In genomic region chr1:36555798-36556395, GRCm38 (mm10) we compare ENCODE assay signal across 7 mouse cellular contexts. TPM values are rescaled to one million over a fixed set of nuclear protein-coding genes. Genes with fewer than 3 reads are reported as not detected.
DNase-seq lines count a peak whose midpoint lies in the region; ATAC-seq lines count a peak whose summit lies in the region.

No protein-coding gene starts in this region.

- DNase-seq in right cerebral cortex, postnatal 4 days, result peak; percentile 37
- no peak for DNase-seq in right cerebral cortex, postnatal 14 days
- DNase-seq in cerebellum, postnatal 25 days, result peak; percentile 69 to 75
- DNase-seq in right cerebral cortex, postnatal 36 days (ENCODE audit: low spot score in 2 of 2), result no peak

- no peaks in the 10 kb centered on the region for H3K9me3 ChIP-seq in heart, embryonic 15.5 days (replicated peaks)
- no peaks in the 10 kb centered on the region for H3K9me3 ChIP-seq in liver, embryonic 12.5 days (replicated peaks)
- H3K9me3 ChIP-seq in stomach, embryonic 16.5 days (replicated peaks; ENCODE audit: control insufficient read depth, low read length), result no peaks in the 10 kb centered on the region

- 8% methylated on average over 8 of the region's 8 CpGs for WGBS in heart, embryonic 15.5 days
- 15% methylated on average over 8 of the region's 8 CpGs for WGBS in liver, embryonic 12.5 days (ENCODE audit: insufficient replicate concordance)
- 2% methylated on average over 8 of the region's 8 CpGs for WGBS in stomach, embryonic 16.5 days

- ATAC-seq in heart, embryonic 15.5 days (replicated peaks; ENCODE audit: insufficient number of reproducible peaks, insufficient read depth, low FRiP score, low read depth), result no peak
- no peak for ATAC-seq in liver, embryonic 12.5 days
- no peak for ATAC-seq in stomach, embryonic 16.5 days (ENCODE audit: insufficient read depth, low FRiP score)

- peaks cover 37% of the 10 kb centered on the region for H3K36me3 ChIP-seq in heart, embryonic 15.5 days
- peaks cover 36% of the 10 kb centered on the region for H3K36me3 ChIP-seq in liver, embryonic 12.5 days
- H3K36me3 ChIP-seq in stomach, embryonic 16.5 days (ENCODE audit: control insufficient read depth, insufficient read depth, low read length), result peaks cover 24% of the 10 kb centered on the region

- peak overlapping the region; percentile 88 for H3K4me2 ChIP-seq in heart, embryonic 15.5 days
- H3K4me2 ChIP-seq in liver, embryonic 12.5 days, result peak overlapping the region; percentile 68
- H3K4me2 ChIP-seq in stomach, embryonic 16.5 days (ENCODE audit: low read depth, low read length), result peak overlapping the region; percentile 83

- H3K27me3 ChIP-seq in heart, embryonic 15.5 days, result no peaks in the 10 kb centered on the region
- peaks cover 77% of the 10 kb centered on the region for H3K27me3 ChIP-seq in liver, embryonic 12.5 days (replicated peaks)
- no peaks in the 10 kb centered on the region for H3K27me3 ChIP-seq in stomach, embryonic 16.5 days (ENCODE audit: control insufficient read depth, insufficient read depth, low read length)

- peak overlapping the region; percentile 96 for H3K27ac ChIP-seq in heart, embryonic 15.5 days
- H3K27ac ChIP-seq in liver, embryonic 12.5 days, result peak overlapping the region; percentile 76
- H3K27ac ChIP-seq in stomach, embryonic 16.5 days (ENCODE audit: low read length), result peak overlapping the region; percentile 99

- H3K4me3 ChIP-seq in heart, embryonic 15.5 days, result peak overlapping the region; percentile 68
- peak overlapping the region; percentile 61 for H3K4me3 ChIP-seq in liver, embryonic 12.5 days
- peak overlapping the region; percentile 88 for H3K4me3 ChIP-seq in stomach, embryonic 16.5 days (replicated peaks; ENCODE audit: low read length)

- peaks cover 47% of the 10 kb centered on the region for H3K4me1 ChIP-seq in heart, embryonic 15.5 days (replicated peaks)
- H3K4me1 ChIP-seq in liver, embryonic 12.5 days, result peaks cover 29% of the 10 kb centered on the region
- H3K4me1 ChIP-seq in stomach, embryonic 16.5 days (ENCODE audit: control insufficient read depth, insufficient read depth, low read length), result peaks cover 27% of the 10 kb centered on the region

- H3K9ac ChIP-seq in heart, embryonic 15.5 days, result peak overlapping the region; percentile 96
- peak overlapping the region; percentile 69 for H3K9ac ChIP-seq in liver, embryonic 12.5 days
- peak overlapping the region; percentile 94 for H3K9ac ChIP-seq in stomach, embryonic 16.5 days (ENCODE audit: low read length)

RNA-seq across cellular contexts. Expression of gene Sema4c, which starts 2.3 kb away (rescaled TPM):
- polyA plus RNA-seq in heart, embryonic 15.5 days (2015; fragmentation: Nextera tagmentation; extraction: Ambion mirVana), result 7.9 and 10.9 TPM in 2 replicates
- polyA plus RNA-seq in liver, embryonic 12.5 days (2016; fragmentation: Nextera tagmentation; extraction: Ambion mirVana), result 3.9 TPM in 2 replicates
- 10.0 and 10.6 TPM in 2 replicates for polyA plus RNA-seq in stomach, embryonic 16.5 days (2015; fragmentation: Nextera tagmentation; extraction: Ambion mirVana)

RNA-seq across cellular contexts. Expression of gene Ankrd39, which starts 8.7 kb away (rescaled TPM):
- 27.3 and 30.4 TPM in 2 replicates for polyA plus RNA-seq in heart, embryonic 15.5 days (2015; fragmentation: Nextera tagmentation; extraction: Ambion mirVana)
- 9.0 and 10.5 TPM in 2 replicates for polyA plus RNA-seq in liver, embryonic 12.5 days (2016; fragmentation: Nextera tagmentation; extraction: Ambion mirVana)
- polyA plus RNA-seq in stomach, embryonic 16.5 days (2015; fragmentation: Nextera tagmentation; extraction: Ambion mirVana), result 26.7 and 30.5 TPM in 2 replicates

RNA-seq across cellular contexts. Expression of gene Gm42417, which starts 16.7 kb away (rescaled TPM):
- polyA plus RNA-seq in heart, embryonic 15.5 days (2015; fragmentation: Nextera tagmentation; extraction: Ambion mirVana), result 0.22 TPM in 1 of 2 replicates, not detected in the other
- polyA plus RNA-seq in liver, embryonic 12.5 days (2016; fragmentation: Nextera tagmentation; extraction: Ambion mirVana), result 0.15 and 0.29 TPM in 2 replicates
- polyA plus RNA-seq in stomach, embryonic 16.5 days (2015; fragmentation: Nextera tagmentation; extraction: Ambion mirVana), result 1.9 TPM in 1 of 2 replicates, not detected in the other

RNA-seq across cellular contexts. Expression of gene Ankrd23, which starts 19.2 kb away (rescaled TPM):
- 25.3 and 26.7 TPM in 2 replicates for polyA plus RNA-seq in heart, embryonic 15.5 days (2015; fragmentation: Nextera tagmentation; extraction: Ambion mirVana)
- 4.0 and 6.9 TPM in 2 replicates for polyA plus RNA-seq in liver, embryonic 12.5 days (2016; fragmentation: Nextera tagmentation; extraction: Ambion mirVana)
- polyA plus RNA-seq in stomach, embryonic 16.5 days (2015; fragmentation: Nextera tagmentation; extraction: Ambion mirVana), result 18.0 and 21.7 TPM in 2 replicates

RNA-seq across cellular contexts. Expression of gene Cnnm3, which starts 44.2 kb away (rescaled TPM):
- 2.4 and 3.5 TPM in 2 replicates for polyA plus RNA-seq in heart, embryonic 15.5 days (2015; fragmentation: Nextera tagmentation; extraction: Ambion mirVana)
- polyA plus RNA-seq in liver, embryonic 12.5 days (2016; fragmentation: Nextera tagmentation; extraction: Ambion mirVana), result 1.3 and 1.5 TPM in 2 replicates
- 2.5 and 3.0 TPM in 2 replicates for polyA plus RNA-seq in stomach, embryonic 16.5 days (2015; fragmentation: Nextera tagmentation; extraction: Ambion mirVana)

Comparison
In these comparisons a context has a peak if more than half of its experiments do, and no peak if none do; other contexts are left out.
1. DNase-seq: peak in right cerebral cortex, postnatal 4 days (single experiment) and cerebellum, postnatal 25 days (2 of 2); none in right cerebral cortex, postnatal 14 days (single experiment) and right cerebral cortex, postnatal 36 days (0 of 2).
2. Peak in every context shown above with its lines, with median percentiles within 50 percentile points of each other: H3K27ac ChIP-seq, H3K4me2 ChIP-seq, H3K4me3 ChIP-seq and H3K9ac ChIP-seq.